Mouse (Mus musculus) mature B cell (primary cell): Measurements from ENCODE around the gene Adora3.
"Not testable (repeated sequence)": the region's sequence is repeated elsewhere in the genome, so short reads cannot be mapped to it uniquely, and the experiment has no call there.

Source experiments
- in situ Hi-C: fragments of 300-500 bp; cut with MboI; formaldehyde crosslinking; loops from 2 replicates; pipeline ENCODE4 v1.14.3; 2019

Gene Adora3

GRCm38 (mm10) chr3:105901468-105901867 lies 30.8 kb downstream of the Adora3 start:
- in situ Hi-C loops, result no loop called here

- in situ Hi-C loops, result no loop called here
Observed at GRCm38 (mm10) chr3:105904213-105904612, 33.6 kb downstream of the Adora3 start.

- in situ Hi-C loops, result no loop called here
Observed at GRCm38 (mm10) chr3:105904721-105905120, 34.1 kb downstream of the Adora3 start.

- in situ Hi-C loops, result no loop called here
Observed at GRCm38 (mm10) chr3:105907956-105908655, 37.4 kb downstream of the Adora3 start.

- in situ Hi-C loops, result no loop called here
Observed at GRCm38 (mm10) chr3:105908976-105909375, 38.3 kb downstream of the Adora3 start.

GRCm38 (mm10) chr3:105910519-105911190 lies 40.0 kb downstream of the Adora3 start:
- in situ Hi-C loops, result no loop called here

GRCm38 (mm10) chr3:105912097-105912880 lies 41.6 kb downstream of the Adora3 start:
- in situ Hi-C loops, result no loop called here

GRCm38 (mm10) chr3:105913839-105914681 lies 43.4 kb downstream of the Adora3 start:
- in situ Hi-C loops, result no loop called here

- in situ Hi-C loops, result no loop called here
Observed at GRCm38 (mm10) chr3:105915281-105915680, 44.6 kb downstream of the Adora3 start.

- in situ Hi-C loops, result not testable (repeated sequence)
Observed at GRCm38 (mm10) chr3:105916455-105916854, 45.8 kb downstream of the Adora3 start.

- in situ Hi-C loops, result no loop called here
Observed at GRCm38 (mm10) chr3:105917656-105918354, 47.1 kb downstream of the Adora3 start.

- in situ Hi-C loops, result no loop called here
Observed at GRCm38 (mm10) chr3:105918355-105918745, 47.7 kb downstream of the Adora3 start.

- in situ Hi-C loops, result not testable (repeated sequence)
Observed at GRCm38 (mm10) chr3:105920743-105921142, 50.1 kb downstream of the Adora3 start.

- in situ Hi-C loops, result no loop called here
Observed at GRCm38 (mm10) chr3:105921959-105922358, 51.3 kb downstream of the Adora3 start.

- in situ Hi-C loops, result no loop called here
Observed at GRCm38 (mm10) chr3:105924616-105925015, 54.0 kb downstream of the Adora3 start.

- in situ Hi-C loops, result no loop called here
Observed at GRCm38 (mm10) chr3:105927561-105928194, 57.0 kb downstream of the Adora3 start.

- in situ Hi-C loops, result no loop called here
Observed at GRCm38 (mm10) chr3:105928195-105928569, 57.5 kb downstream of the Adora3 start.

- in situ Hi-C loops, result no loop called here
Observed at GRCm38 (mm10) chr3:105928781-105929180, 58.1 kb downstream of the Adora3 start.

- in situ Hi-C loops, result no loop called here
Observed at GRCm38 (mm10) chr3:105929821-105930220, 59.2 kb downstream of the Adora3 start.

- in situ Hi-C loops, result no loop called here
Observed at GRCm38 (mm10) chr3:105931095-105931494, 60.4 kb downstream of the Adora3 start.
